Mouse (Mus musculus) CH12.LX (cell line): ENCODE data around the gene Tent5a. TPM values are rescaled to one million over a fixed set of nuclear protein-coding genes. Genes with fewer than 3 reads are reported as not detected.

Experiments
- DNase-seq: peaks from one replicate; pipeline ENCODE4 v3.0.0-alpha.2; 2013; ENCODE audit errors: extremely low read depth
- H3K27ac ChIP-seq: 2 replicates; pipeline ENCODE4 v1.5.1; 2012; ENCODE audit warnings: low read depth, mild to moderate bottlenecking, control low read depth, moderate library complexity; ENCODE audit not compliant: insufficient read depth
- H3K27me3 ChIP-seq: replicated peaks from 2 replicates; pipeline ENCODE3; 2012; ENCODE audit warnings: inconsistent platforms
- H3K36me3 ChIP-seq, 2 experiments: replicated peaks in 1 of 2; 2 replicates each; pipeline versions ENCODE3 to v1.6.1; 2012; ENCODE audit warnings: inconsistent platforms in 1 of 2, low read length in 1 of 2, mild to moderate bottlenecking in 1 of 2, mixed read lengths in 1 of 2, moderate library complexity in 1 of 2; ENCODE audit not compliant: control insufficient read depth in 1 of 2, insufficient read depth in 1 of 2
- H3K4me1 ChIP-seq, 2 experiments: 2 replicates each; pipeline ENCODE4 v1.6.1; 2012; ENCODE audit warnings: inconsistent platforms in 1 of 2, moderate library complexity in 1 of 2; ENCODE audit not compliant: insufficient read depth in 2 of 2, control insufficient read depth in 1 of 2
- H3K4me2 ChIP-seq: 2 replicates; pipeline ENCODE4 v1.6.1; 2012; ENCODE audit warnings: low read depth, mild to moderate bottlenecking, control low read depth; ENCODE audit not compliant: poor library complexity, insufficient read depth, severe bottlenecking
- H3K4me3 ChIP-seq, 3 experiments: fragments of 150-350 bp in 1 of 3; sonication (generic) in 1 of 3; replicated peaks in 1 of 3; 2 replicates each; pipeline versions ENCODE3 to v1.5.1; 2011 to 2012; ENCODE audit warnings: low read depth in 2 of 3, low read length in 2 of 3, mild to moderate bottlenecking in 2 of 3, moderate library complexity in 2 of 3, control low read depth in 1 of 3, improper control_type of control experiment in 1 of 3, inconsistent platforms in 1 of 3, mixed read lengths in 1 of 3; ENCODE audit not compliant: poor library complexity in 1 of 3
- H3K79me2 ChIP-seq: replicated peaks from 2 replicates; pipeline ENCODE4 v1.6.1; 2012; ENCODE audit warnings: mild to moderate bottlenecking, moderate library complexity; ENCODE audit not compliant: control insufficient read depth, poor library complexity, insufficient read depth, severe bottlenecking; ENCODE audit errors: extremely low read depth
- H3K9ac ChIP-seq: 2 replicates; pipeline ENCODE4 v1.6.1; 2012; ENCODE audit warnings: low read depth, mild to moderate bottlenecking, control low read depth, moderate library complexity; ENCODE audit not compliant: insufficient read depth
- H3K9me3 ChIP-seq: replicated peaks from 2 replicates; pipeline ENCODE3; 2012; ENCODE audit warnings: low read length, inconsistent platforms, mixed read lengths
- CHD1 ChIP-seq: IDR thresholded peaks from 2 replicates; pipeline ENCODE4 v1.6.1; 2012; ENCODE audit warnings: low read depth, low read length, improper control_type of control experiment, inconsistent platforms
- CHD2 ChIP-seq: IDR thresholded peaks from 2 replicates; pipeline ENCODE4 v1.6.1; 2011; ENCODE audit warnings: low read length, improper control_type of control experiment
- GABPA ChIP-seq: IDR thresholded peaks from 2 replicates; pipeline ENCODE4 v1.6.1; 2012; ENCODE audit warnings: low read depth, low read length, improper control_type of control experiment, inconsistent platforms; ENCODE audit not compliant: insufficient replicate concordance
- MAFK ChIP-seq: IDR thresholded peaks from 2 replicates; pipeline ENCODE4 v1.6.1; 2011; ENCODE audit warnings: low read length, improper control_type of control experiment; ENCODE audit not compliant: insufficient replicate concordance
- MAZ ChIP-seq: IDR thresholded peaks from 2 replicates; pipeline ENCODE4 v1.6.1; 2012; ENCODE audit warnings: low read depth, mild to moderate bottlenecking, inconsistent platforms, low read length, improper control_type of control experiment, moderate library complexity
- NRF1 ChIP-seq: IDR thresholded peaks from 2 replicates; pipeline ENCODE4 v1.6.1; 2014; ENCODE audit warnings: low read depth, mild to moderate bottlenecking, inconsistent platforms, low read length, improper control_type of control experiment, moderate library complexity
- POLR2A ChIP-seq: IDR thresholded peaks from 2 replicates; pipeline ENCODE4 v1.6.1; 2011; ENCODE audit warnings: low read depth, mild to moderate bottlenecking, improper control_type of control experiment, low read length
- SMC3 ChIP-seq: IDR thresholded peaks from 2 replicates; pipeline ENCODE4 v1.6.1; 2011; ENCODE audit warnings: low read depth, low read length, improper control_type of control experiment
- ZMIZ1 ChIP-seq: IDR thresholded peaks from 2 replicates; pipeline ENCODE4 v1.6.1; 2012; ENCODE audit warnings: low read depth, mild to moderate bottlenecking, inconsistent platforms, low read length, improper control_type of control experiment
- dilution Hi-C: fragments of 300-500 bp; cut with MboI; formaldehyde crosslinking; loops from 2 replicates; pipeline ENCODE4 v1.14.3; 2020; ENCODE audit warnings: low sequenced_read_pairs; ENCODE audit not compliant: extremely low pct_unique_long_range_greater_than_20kb, extremely low pct_ligation_motif_present
- in situ Hi-C: fragments of 300-500 bp; cut with MboI; formaldehyde crosslinking; loops from 3 replicates; pipeline ENCODE4 v1.14.3; 2019; ENCODE audit warnings: low sequenced_read_pairs, low pct_ligation_motif_present, low pct_unique_long_range_greater_than_20kb, mixed read lengths
- polyA plus RNA-seq: library from polyadenylated mRNA; unstranded; fragments of >175 nt; gene quantifications from 2 replicates; pipeline ENCODE4 v1.2.1, GENCODE M21; 2012; ENCODE audit warnings: low read depth; ENCODE audit not compliant: insufficient read length
- total RNA-seq, 2 experiments: library from RNA; depleted of rRNA; stranded (reverse); fragments of 300-350 nt in 1 of 2; fragments of >200 nt in 1 of 2; gene quantifications; 2 replicates each; pipeline ENCODE4 v1.2.3; 2012 to 2014

Gene Tent5a
- total and polyA plus RNA-seq, 3 experiments = 1.2 to 2.6 (median 1.6) TPM

- Histone ChIP-seq H3K4me3 (no peak overlapping the region), H3K9me3 (no peaks in the 10 kb centered on the region), H3K27ac (no peak overlapping the region), H3K9ac (no peak overlapping the region), H3K79me2 (no peaks in the 10 kb centered on the region), H3K4me1 (no peaks in the 10 kb centered on the region), H3K4me2 (no peak overlapping the region), H3K36me3 (no peaks in the 10 kb centered on the region), H3K27me3 (no peaks in the 10 kb centered on the region)
- in situ Hi-C loops (no loop called here), dilution Hi-C loops (no loop called here)
- TF ChIP-seq MAFK (peak; percentile 75; the same call in 1 of the 2 replicates), NRF1 (no peak), GABPA (no peak)
- DNase-seq = no peak
Observed at GRCm38 (mm10) chr9:85302849-85303248, 24.3 kb downstream of the Tent5a start.

GRCm38 (mm10) chr9:85274114-85274513 is 53.0 kb downstream of the Tent5a start:
- H3K27ac ChIP-seq = no peak overlapping the region
- no peaks in the 10 kb centered on the region for H3K27me3 ChIP-seq
- no peak overlapping the region for H3K4me2 ChIP-seq
- H3K9me3 ChIP-seq = no peaks in the 10 kb centered on the region
- TF ChIP-seq ZMIZ1 (no peak), NRF1 (no peak), SMC3 (no peak), CHD2 (no peak), POLR2A (no peak), CHD1 (no peak), MAZ (no peak)
- TF ChIP-seq, all 38 proteins: peak for 0
- no peak overlapping the region for H3K4me3 ChIP-seq
- no peaks in the 10 kb centered on the region for H3K79me2 ChIP-seq
- no peaks in the 10 kb centered on the region for H3K4me1 ChIP-seq
- in situ Hi-C loops = no loop called here
- DNase-seq = no peak
- H3K9ac ChIP-seq = no peak overlapping the region
- no peaks in the 10 kb centered on the region for H3K36me3 ChIP-seq
- dilution Hi-C loops = no loop called here

Other genes with a start within 250 kb of the Tent5a start
- not detected in 2 replicates for gene Gm11114, start 14.6 kb downstream of the Tent5a start, total RNA-seq (2012; rRNA removed)
- gene Gm11114, start 14.6 kb downstream of the Tent5a start, total RNA-seq (2014; rRNA removed) = not detected in 2 replicates
- not detected in 2 replicates for gene Gm11114, start 14.6 kb downstream of the Tent5a start, polyA plus RNA-seq